Mouse (Mus musculus) MEL (cell line): ENCODE results near the gene Cpeb4. TPM values are rescaled to one million over a fixed set of nuclear protein-coding genes. Genes with fewer than 3 reads are reported as not detected.

ENCODE experiments used
- DNase-seq: peaks from one replicate; pipeline ENCODE4 v3.0.0; 2011; ENCODE audit warnings: low read depth, low spot score
- H3K27ac ChIP-seq: 2 replicates; pipeline ENCODE4 v1.5.1; 2012; ENCODE audit warnings: low read depth, mild to moderate bottlenecking, control low read depth, low read length, moderate library complexity; ENCODE audit not compliant: control insufficient read depth
- H3K27me3 ChIP-seq, 2 experiments: fragments of 150-350 bp in 1 of 2; sonication (generic) in 1 of 2; 2 replicates each; pipeline ENCODE4 v1.6.1; 2012; ENCODE audit warnings: low read length in 2 of 2, mild to moderate bottlenecking in 2 of 2, improper control_type of control experiment in 1 of 2, moderate library complexity in 1 of 2; ENCODE audit not compliant: insufficient read depth in 2 of 2, control insufficient read depth in 1 of 2
- H3K36me3 ChIP-seq, 2 experiments: 2 replicates each; pipeline ENCODE4 v1.6.1; 2012 to 2014; ENCODE audit warnings: low read length in 2 of 2, improper control_type of control experiment in 1 of 2, inconsistent platforms in 1 of 2, mild to moderate bottlenecking in 1 of 2; ENCODE audit not compliant: insufficient read depth in 2 of 2, control insufficient read depth in 1 of 2
- H3K4me1 ChIP-seq, 2 experiments: fragments of 150-350 bp in 1 of 2; sonication (generic) in 1 of 2; 2 replicates each; pipeline ENCODE4 v1.6.1; 2012; ENCODE audit warnings: low read length in 2 of 2, improper control_type of control experiment in 1 of 2, mild to moderate bottlenecking in 1 of 2; ENCODE audit not compliant: insufficient read depth in 2 of 2, control insufficient read depth in 1 of 2
- H3K4me3 ChIP-seq, 2 experiments: fragments of 150-350 bp in 1 of 2; sonication (generic) in 1 of 2; 2 replicates each; pipeline ENCODE4 v1.5.1; 2012; ENCODE audit warnings: low read depth in 2 of 2, low read length in 2 of 2, mild to moderate bottlenecking in 2 of 2, moderate library complexity in 2 of 2, control low read depth in 1 of 2, improper control_type of control experiment in 1 of 2; ENCODE audit not compliant: control insufficient read depth in 1 of 2, insufficient read depth in 1 of 2
- H3K79me2 ChIP-seq: 2 replicates; pipeline ENCODE4 v1.6.1; 2012; ENCODE audit warnings: mild to moderate bottlenecking, low read length, moderate library complexity; ENCODE audit not compliant: control insufficient read depth, poor library complexity, insufficient read depth
- H3K9ac ChIP-seq: 2 replicates; pipeline ENCODE4 v1.6.1; 2012; ENCODE audit warnings: low read depth, mild to moderate bottlenecking, control low read depth, low read length, moderate library complexity; ENCODE audit not compliant: control insufficient read depth, poor library complexity, severe bottlenecking
- H3K9me3 ChIP-seq: fragments of 150-350 bp; sonication (generic); replicated peaks from 2 replicates; pipeline ENCODE4 v1.6.1; 2012; ENCODE audit warnings: mild to moderate bottlenecking, low read length, improper control_type of control experiment, moderate library complexity; ENCODE audit not compliant: insufficient read depth
- CHD1 ChIP-seq: IDR thresholded peaks from 2 replicates; pipeline ENCODE4 v1.6.1; 2012; ENCODE audit warnings: low read depth, mild to moderate bottlenecking, inconsistent platforms, low read length, improper control_type of control experiment
- CTCF ChIP-seq, 3 experiments: IDR thresholded peaks in 2 of 3; conservative IDR thresholded peaks in 1 of 3; 2 replicates each; pipeline ENCODE4 v1.5.1; 2011 to 2012; ENCODE audit warnings: low read length in 3 of 3, low read depth in 2 of 3, mild to moderate bottlenecking in 2 of 3, improper control_type of control experiment in 1 of 3, inconsistent platforms in 1 of 3, mixed read lengths in 1 of 3, moderate library complexity in 1 of 3; ENCODE audit not compliant: control insufficient read depth in 1 of 3, insufficient read depth in 1 of 3, poor library complexity in 1 of 3, severe bottlenecking in 1 of 3
- E2F4 ChIP-seq: IDR thresholded peaks from 2 replicates; pipeline ENCODE4 v1.6.1; 2011; ENCODE audit warnings: low read depth, low read length, improper control_type of control experiment, borderline replicate concordance
- EP300 ChIP-seq, 2 experiments: IDR thresholded peaks; 2 replicates each; pipeline ENCODE4 v1.6.1; 2011; ENCODE audit warnings: improper control_type of control experiment in 2 of 2, low read length in 2 of 2, low read depth in 1 of 2, mild to moderate bottlenecking in 1 of 2
- HCFC1 ChIP-seq: IDR thresholded peaks from 2 replicates; pipeline ENCODE4 v1.6.1; 2012; ENCODE audit warnings: low read depth, mild to moderate bottlenecking, inconsistent platforms, low read length, improper control_type of control experiment, moderate library complexity
- JUND ChIP-seq: IDR thresholded peaks from 2 replicates; pipeline ENCODE4 v1.6.1; 2011; ENCODE audit warnings: low read depth, mild to moderate bottlenecking, improper control_type of control experiment, low read length
- KAT2A ChIP-seq: conservative IDR thresholded peaks from 2 replicates; pipeline ENCODE4 v1.6.1; 2012; ENCODE audit warnings: low read depth, low read length, improper control_type of control experiment, inconsistent platforms
- MAX ChIP-seq: IDR thresholded peaks from 2 replicates; pipeline ENCODE4 v1.6.1; 2011; ENCODE audit warnings: low read length, improper control_type of control experiment
- MEF2A ChIP-seq: IDR thresholded peaks from 2 replicates; pipeline ENCODE4 v1.6.1; 2014; ENCODE audit warnings: low read depth, mild to moderate bottlenecking, inconsistent platforms, low read length, improper control_type of control experiment; ENCODE audit not compliant: poor library complexity, insufficient replicate concordance, severe bottlenecking; ENCODE audit errors: extremely low read depth
- MXI1 ChIP-seq: IDR thresholded peaks from 2 replicates; pipeline ENCODE4 v1.6.1; 2011; ENCODE audit warnings: mild to moderate bottlenecking, low read depth, low read length, improper control_type of control experiment
- MYB ChIP-seq: IDR thresholded peaks from 2 replicates; pipeline ENCODE4 v1.6.1; 2011; ENCODE audit warnings: mild to moderate bottlenecking, low read depth, low read length, improper control_type of control experiment
- MYC ChIP-seq: IDR thresholded peaks from 2 replicates; pipeline ENCODE4 v1.6.1; 2011; ENCODE audit warnings: low read depth, mild to moderate bottlenecking, low read length, improper control_type of control experiment, moderate library complexity
- NELFE ChIP-seq: IDR thresholded peaks from 2 replicates; pipeline ENCODE4 v1.6.1; 2011; ENCODE audit warnings: low read depth, low read length, improper control_type of control experiment
- NRF1 ChIP-seq: IDR thresholded peaks from 2 replicates; pipeline ENCODE4 v1.6.1; 2014; ENCODE audit warnings: low read depth, mild to moderate bottlenecking, inconsistent platforms, low read length, improper control_type of control experiment, moderate library complexity; ENCODE audit not compliant: poor library complexity, insufficient read depth, severe bottlenecking
- POLR2AphosphoS5 ChIP-seq: IDR thresholded peaks from 2 replicates; pipeline ENCODE4 v1.6.1; 2012; ENCODE audit warnings: low read depth, borderline replicate concordance, mild to moderate bottlenecking, inconsistent platforms, low read length, moderate library complexity, mixed read lengths
- SIN3A ChIP-seq: IDR thresholded peaks from 2 replicates; pipeline ENCODE4 v1.6.1; 2012; ENCODE audit warnings: low read length, improper control_type of control experiment, inconsistent platforms
- TBP ChIP-seq: IDR thresholded peaks from 2 replicates; pipeline ENCODE4 v1.8.0; 2011; ENCODE audit warnings: low read depth, low read length, improper control_type of control experiment
- ZC3H11A ChIP-seq: IDR thresholded peaks from 2 replicates; pipeline ENCODE4 v1.6.1; 2012; ENCODE audit warnings: low read depth, mild to moderate bottlenecking, inconsistent platforms, low read length, improper control_type of control experiment
- ZKSCAN1 ChIP-seq: IDR thresholded peaks from 2 replicates; pipeline ENCODE4 v1.6.1; 2012; ENCODE audit warnings: low read depth, mild to moderate bottlenecking, inconsistent platforms, low read length, improper control_type of control experiment, moderate library complexity
- polyA plus RNA-seq, 2 experiments: library from polyadenylated mRNA; stranded (reverse) in 1 of 2; unstranded in 1 of 2; fragments of >175 nt in 1 of 2; fragments of >200 nt in 1 of 2; gene quantifications; 2 replicates each; pipeline versions ENCODE4 v1.2.1 to v1.2.4; 2012; ENCODE audit warnings: low replicate concordance in 2 of 2, low read depth in 1 of 2; ENCODE audit not compliant: insufficient read length in 2 of 2, insufficient read depth in 1 of 2, missing spikeins in 1 of 2
- total RNA-seq: library from RNA; depleted of rRNA; stranded (reverse); fragments of 300-350 nt; gene quantifications from 2 replicates; pipeline ENCODE4 v1.2.3, GENCODE M21; 2012

Gene Cpeb4
- total and polyA plus RNA-seq, 3 experiments: 3.8 to 4.9 TPM; not detected in 1

GRCm38 (mm10) chr11:31847469-31847805 is 24.6 kb upstream of the Cpeb4 start:
- Histone ChIP-seq H3K27ac (no peak overlapping the region), H3K4me1 (peaks cover 11 to 27% of the 10 kb centered on the region in 2 experiments), H3K9ac (no peak overlapping the region)

DNA sequence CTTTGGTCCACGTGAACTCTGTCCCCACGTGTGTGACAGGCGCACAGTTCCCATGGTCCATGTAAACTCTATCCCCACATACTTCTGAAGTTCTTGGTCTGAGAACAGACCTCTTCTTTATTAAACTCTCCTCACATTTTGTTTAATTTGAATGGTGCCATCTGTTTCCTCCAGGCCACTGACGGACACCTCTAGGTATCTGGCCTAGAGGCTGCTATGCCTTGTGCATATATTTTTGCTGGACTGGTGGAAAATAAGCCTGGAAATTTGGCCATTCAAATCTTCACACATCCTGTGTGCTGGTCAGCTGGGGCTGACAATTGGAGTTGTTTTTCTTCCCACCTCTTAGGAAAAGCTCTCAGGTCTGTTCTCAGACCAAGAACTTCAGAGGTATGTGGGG is 23.3 kb upstream of the Cpeb4 start:
- H3K27ac ChIP-seq: no peak overlapping the region
- TF ChIP-seq NELFE (no peak), EP300 (IDR thresholded peaks at IDR 0.05; ENCODE audit: low read depth in 1 of 2, low read length in 2 of 2) (no peak), HCFC1 (no peak), ZKSCAN1 (no peak), TBP (no peak)
- TF ChIP-seq, all 39 proteins: peak for 0
- Histone ChIP-seq H3K79me2 (no peaks in the 10 kb centered on the region), H3K9me3 (no peaks in the 10 kb centered on the region), H3K27me3 (peaks cover 0 to 2% of the 10 kb centered on the region in 2 experiments; a peak in 1 of 4 replicates), H3K4me3 (no peak overlapping the region), H3K9ac (no peak overlapping the region), H3K4me1 (peaks cover 0 to 14% of the 10 kb centered on the region in 2 experiments; a peak in 3 of 4 replicates), H3K36me3 (peaks cover 0 to 9% of the 10 kb centered on the region in 2 experiments; a peak in 2 of 4 replicates)
- DNase-seq: no peak

More at GRCm38 (mm10) chr11:31847469-31847805, 24.6 kb upstream of the Cpeb4 start:
- no peak for DNase-seq
- peaks cover 0 to 21% of the 10 kb centered on the region in 2 experiments; a peak in 2 of 4 replicates for H3K36me3 ChIP-seq
- no peaks in the 10 kb centered on the region for H3K79me2 ChIP-seq
- TF ChIP-seq MEF2A: no peak
- H3K4me3 ChIP-seq: no peak overlapping the region
- no peaks in the 10 kb centered on the region for H3K9me3 ChIP-seq
- H3K27me3 ChIP-seq: no peaks in the 10 kb centered on the region; a peak in 1 of 4 replicates

DNA sequence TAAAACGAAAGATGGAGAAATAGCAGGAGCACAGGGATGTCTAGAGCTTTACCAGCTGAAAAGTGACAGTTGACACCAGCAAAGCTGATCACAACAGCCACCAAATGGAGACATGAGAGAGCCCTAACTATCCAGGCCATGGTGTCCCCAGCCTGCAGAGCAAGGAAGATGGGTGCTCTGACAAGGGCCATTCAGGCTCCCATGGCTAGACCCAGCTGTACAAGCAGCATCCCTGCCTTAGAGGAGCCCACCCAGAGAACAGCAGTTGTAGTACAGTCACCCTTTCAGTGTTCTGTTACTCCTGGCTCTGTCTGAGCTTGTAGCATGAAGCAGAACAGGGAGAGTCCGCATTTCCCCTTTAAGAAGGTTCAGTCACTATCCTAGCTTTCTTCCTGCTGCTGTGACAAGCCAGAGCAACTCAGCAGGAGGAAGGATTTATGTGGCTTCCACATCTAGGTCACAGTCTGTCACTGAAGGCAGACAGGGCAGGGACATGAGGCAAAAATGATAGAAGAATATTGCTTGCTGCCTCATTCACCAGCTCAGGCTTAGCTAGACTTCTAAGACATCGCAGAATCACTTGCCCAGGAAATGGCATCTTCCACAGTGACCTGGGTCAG is 21.7 kb upstream of the Cpeb4 start:
- Histone ChIP-seq H3K36me3 (no peaks in the 10 kb centered on the region), H3K27ac (no peak overlapping the region), H3K9ac (no peak overlapping the region), H3K4me1 (no peaks in the 10 kb centered on the region), H3K4me3 (no peak overlapping the region), H3K79me2 (no peaks in the 10 kb centered on the region), H3K27me3 (peaks cover 2 to 4% of the 10 kb centered on the region in 2 experiments; a peak in 2 of 4 replicates), H3K9me3 (no peaks in the 10 kb centered on the region)
- no peak for TF ChIP-seq ZKSCAN1
- no peak for TF ChIP-seq JUND
- no peak for TF ChIP-seq NRF1
- TF ChIP-seq CHD1: no peak
- TF ChIP-seq CTCF (IDR thresholded peaks at IDR 0.05 in 2 of 3, conservative IDR thresholded peaks at IDR 0.05 in 1 of 3; ENCODE audit: control insufficient read depth in 1 of 3, insufficient read depth in 1 of 3, low read depth in 2 of 3, low read length in 3 of 3, poor library complexity in 1 of 3, severe bottlenecking in 1 of 3): no peak
- TF ChIP-seq KAT2A: no peak
- no peak for TF ChIP-seq MAX
- TF ChIP-seq ZC3H11A: no peak
- no peak for TF ChIP-seq MYC
- no peak for TF ChIP-seq SIN3A
- no peak for TF ChIP-seq MYB
- TF ChIP-seq POLR2AphosphoS5: no peak
- TF ChIP-seq EP300 (IDR thresholded peaks at IDR 0.05; ENCODE audit: low read depth in 1 of 2, low read length in 2 of 2): no peak
- no peak for TF ChIP-seq MXI1
- TF ChIP-seq E2F4: no peak
- TF ChIP-seq NELFE: no peak
- no peak for DNase-seq
